Mouse (Mus musculus) brain, adult 2 months (tissue): ENCODE data around the gene Evl.
A peak's percentile ranks its signal among the peaks of the same experiment; 100 is the strongest.
"Not testable (repeated sequence)": the region's sequence is repeated elsewhere in the genome, so short reads cannot be mapped to it uniquely, and the experiment has no call there.

ENCODE experiments used
- DNase-seq: peaks from one replicate; pipeline ENCODE4 v3.0.0; 2011; ENCODE audit warnings: low read depth, low spot score

Evl gene

DNA sequence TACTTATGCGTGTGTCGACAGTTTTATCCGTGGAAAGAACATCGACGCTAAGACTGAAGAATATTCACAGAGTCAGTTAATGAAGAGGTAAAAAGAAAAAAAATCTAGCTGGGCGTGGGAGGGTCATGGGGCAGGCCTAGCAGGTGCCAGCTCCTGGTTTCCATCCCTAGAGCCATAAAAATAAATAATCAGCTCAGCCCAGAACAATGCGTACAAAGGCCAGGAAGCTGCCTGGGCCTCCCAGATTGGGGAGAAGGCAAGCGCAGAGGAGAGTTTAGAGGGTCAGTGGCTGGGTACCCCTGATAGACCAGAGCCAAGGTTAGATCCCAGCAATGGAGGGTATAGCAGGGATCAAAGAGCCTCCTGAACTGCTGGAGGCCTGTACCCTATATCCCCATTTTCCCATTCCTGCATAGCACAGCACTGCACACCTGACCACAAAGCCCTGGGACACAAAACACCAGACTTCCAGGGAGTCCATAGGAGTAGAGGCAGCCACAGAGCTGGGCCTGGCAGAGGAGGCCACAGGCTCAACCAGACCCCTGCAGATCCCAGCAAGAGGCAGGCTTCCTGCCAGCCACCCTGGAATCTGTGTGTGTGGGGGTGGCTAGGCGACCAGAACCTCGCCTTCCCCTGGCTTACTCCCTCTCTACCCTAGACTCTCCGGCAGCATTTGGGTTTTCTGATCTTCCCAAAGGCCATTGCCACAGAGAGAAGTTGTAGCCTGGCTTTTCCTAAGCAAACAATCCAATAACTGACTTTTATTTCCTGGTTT, 144.4 kb downstream of the Evl start:
- DNase-seq, result no peak

DNA sequence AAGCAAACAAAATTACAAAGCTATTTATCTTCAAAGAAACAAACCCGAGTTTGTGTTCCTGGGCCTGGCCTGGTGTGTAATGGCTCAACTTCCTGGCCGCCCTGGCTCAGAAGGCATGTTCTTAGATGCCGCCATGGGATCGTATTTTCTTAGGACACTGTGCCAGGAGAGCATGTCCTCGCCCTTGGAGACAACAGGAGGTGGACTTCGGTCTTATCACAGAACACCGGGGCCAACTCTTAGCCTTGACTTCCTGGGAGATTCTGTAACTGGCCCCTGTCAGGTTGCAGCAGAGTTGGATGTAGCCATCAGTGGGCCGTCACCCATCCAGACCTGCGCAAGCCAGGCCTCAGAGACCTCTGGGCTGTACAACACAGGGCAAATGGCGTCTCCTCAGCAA, 145.1 kb downstream of the Evl start:
- no peak for DNase-seq

DNA sequence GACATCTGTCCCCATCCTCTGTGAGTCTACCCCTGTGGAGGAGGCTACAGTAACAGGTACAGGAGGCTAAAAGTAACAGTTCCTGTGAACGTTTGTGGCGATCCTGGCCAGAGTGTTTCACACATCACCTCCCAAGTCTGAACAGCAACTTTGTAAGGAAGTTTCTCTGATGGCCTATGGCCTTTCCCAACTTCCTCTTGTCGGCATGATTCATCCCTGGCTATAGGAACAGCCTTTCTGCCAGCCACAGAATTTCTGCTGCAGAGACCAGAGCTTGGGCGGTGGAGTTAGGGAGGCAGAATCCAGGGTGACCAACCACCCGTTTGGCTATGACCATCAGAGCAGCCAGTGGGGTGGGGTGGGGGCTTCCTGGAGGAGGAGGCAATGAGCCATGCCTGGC, 145.5 kb downstream of the Evl start:
- DNase-seq, result no peak

DNA sequence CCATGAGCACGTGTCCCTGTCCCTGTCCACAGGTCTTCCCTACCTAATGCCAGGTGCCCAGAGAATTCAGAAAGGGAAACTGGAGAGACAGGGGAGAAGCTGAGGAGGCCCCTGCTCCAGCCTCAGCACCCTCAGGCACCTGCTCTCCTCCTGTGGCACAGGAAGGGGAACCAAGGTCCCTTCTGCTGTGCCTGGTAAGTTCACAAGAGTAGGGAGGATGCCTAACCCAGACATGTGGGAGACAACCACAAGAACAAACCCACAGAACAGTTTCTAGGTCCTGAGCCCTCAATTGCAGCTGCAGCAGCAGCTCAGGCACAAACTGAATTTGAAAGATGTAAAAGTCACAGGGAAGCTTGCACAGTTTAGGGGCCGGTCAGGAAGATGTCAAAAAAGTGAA, 146.7 kb downstream of the Evl start:
- no peak for DNase-seq

DNA sequence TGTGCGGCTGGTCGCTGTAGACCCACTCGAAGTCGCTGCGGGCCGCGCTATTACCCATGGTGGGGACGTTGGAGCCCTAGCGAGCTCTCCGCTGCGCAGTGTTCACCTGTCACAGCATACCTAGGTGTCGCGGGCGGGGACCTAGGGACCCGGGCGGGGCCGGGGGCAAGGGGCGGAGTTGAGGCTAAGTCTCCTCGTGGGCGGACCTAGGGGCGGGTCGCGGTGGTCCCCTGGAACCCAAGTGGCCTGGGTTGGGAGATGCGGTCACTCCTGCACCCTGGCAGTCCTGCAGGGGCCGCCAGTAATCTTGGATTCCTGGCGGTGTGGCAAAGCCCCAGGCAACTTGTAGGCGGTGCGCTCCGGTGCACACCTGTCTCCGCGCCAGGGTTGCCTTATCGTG, 147.7 kb downstream of the Evl start, which contains the start of gene Degs2:
Gene Degs2 (minus strand): TSS at position 131 of the 400 bp plus-strand sequence.
- DNase-seq, result no peak

DNA sequence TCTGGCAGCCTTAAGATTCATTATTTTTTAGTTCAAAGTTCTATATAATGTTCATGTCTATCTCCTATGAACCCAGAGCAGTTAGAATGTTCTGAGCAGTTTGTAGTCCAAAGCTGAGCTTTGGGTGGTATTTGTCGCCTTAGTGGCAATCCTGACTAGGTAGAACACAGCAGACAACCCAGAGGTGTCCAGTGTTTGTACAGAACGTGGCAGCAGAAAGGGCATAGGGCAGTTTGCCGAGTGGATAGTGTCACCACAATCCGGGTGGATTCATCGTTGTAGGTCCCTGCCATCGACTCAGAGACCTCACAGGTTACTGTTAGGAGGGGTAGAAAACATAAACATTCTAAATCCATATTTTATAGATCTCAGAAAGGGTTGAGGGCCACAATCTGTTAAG, 151.0 kb downstream of the Evl start:
- no peak for DNase-seq

DNA sequence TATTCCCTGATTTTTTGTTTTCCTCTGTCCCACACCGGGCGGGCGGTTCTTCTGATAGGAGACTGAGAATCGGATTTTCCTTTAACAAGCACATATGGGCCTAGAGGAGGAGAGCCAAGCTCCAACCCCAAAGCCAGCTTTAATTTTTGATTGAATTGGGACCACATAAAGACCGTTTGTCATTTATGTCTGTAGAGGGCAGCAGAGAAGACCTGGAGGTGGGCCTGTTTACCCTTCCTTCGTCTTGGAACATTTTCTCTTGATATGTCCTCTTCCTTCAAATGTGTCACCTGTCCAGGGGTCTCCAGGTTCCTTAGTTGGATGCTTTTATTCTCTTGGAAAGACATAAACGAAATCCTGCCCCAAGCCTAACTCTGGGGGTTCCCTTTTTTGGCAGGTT, 151.6 kb downstream of the Evl start:
- peak; percentile 23 for DNase-seq

DNA sequence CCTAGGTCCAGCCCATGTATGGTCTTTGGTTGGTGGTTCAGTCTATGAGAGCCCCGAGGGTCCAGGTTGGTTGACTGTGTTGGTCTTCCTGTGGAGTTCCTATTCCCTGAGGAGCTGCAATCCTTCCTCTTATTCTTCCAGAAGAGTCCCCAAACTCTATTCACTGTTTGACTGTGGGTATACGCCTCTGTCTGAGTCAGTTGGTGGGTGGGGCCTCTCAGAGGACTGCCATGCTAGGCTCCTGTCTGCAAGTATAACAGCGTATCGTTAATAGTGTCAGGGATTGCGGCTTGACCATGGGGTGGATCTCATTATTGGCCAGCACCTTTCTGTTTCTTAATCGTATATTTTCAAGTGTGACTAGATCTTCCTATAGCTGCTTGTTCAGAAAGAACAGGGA, 154.9 kb downstream of the Evl start:
- no peak for DNase-seq

DNA sequence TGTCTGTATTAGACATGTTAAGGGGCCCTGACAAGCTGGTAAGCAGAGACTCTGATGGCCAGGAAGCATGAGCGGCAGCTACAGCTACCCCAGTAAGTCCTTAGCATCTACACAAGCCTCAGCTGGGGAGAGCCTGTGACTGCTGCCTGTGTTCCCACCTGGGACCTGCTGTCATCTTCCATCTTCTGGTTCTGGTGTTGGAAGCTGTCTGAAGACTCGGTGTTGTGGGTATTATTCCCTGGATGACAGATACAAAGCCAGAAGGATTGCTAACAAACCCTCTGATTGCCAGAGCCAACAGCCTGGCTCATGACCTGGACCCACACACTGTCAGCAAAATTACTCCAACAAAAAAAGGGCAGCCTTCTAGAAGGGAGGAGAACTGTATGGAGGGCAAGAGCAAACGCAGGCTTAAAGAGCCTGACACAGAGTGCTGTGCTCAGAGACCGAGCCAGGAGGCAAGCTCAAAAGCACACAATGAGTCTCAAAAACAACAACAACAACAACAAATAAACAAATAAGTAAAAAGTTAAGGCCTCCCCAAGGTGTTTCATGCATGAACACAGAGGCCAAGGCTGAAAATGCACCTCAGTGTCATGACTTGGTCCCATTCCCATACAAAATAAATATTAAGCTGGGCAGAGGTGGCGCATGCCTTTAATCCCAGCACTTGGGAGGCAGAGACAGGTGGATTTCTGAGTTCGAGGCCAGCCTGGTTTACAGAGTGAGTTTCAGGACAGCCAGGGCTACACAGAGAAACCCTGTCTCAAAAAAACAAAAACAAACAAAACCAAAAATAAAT, 155.6 kb downstream of the Evl start:
- no peak for DNase-seq

DNA sequence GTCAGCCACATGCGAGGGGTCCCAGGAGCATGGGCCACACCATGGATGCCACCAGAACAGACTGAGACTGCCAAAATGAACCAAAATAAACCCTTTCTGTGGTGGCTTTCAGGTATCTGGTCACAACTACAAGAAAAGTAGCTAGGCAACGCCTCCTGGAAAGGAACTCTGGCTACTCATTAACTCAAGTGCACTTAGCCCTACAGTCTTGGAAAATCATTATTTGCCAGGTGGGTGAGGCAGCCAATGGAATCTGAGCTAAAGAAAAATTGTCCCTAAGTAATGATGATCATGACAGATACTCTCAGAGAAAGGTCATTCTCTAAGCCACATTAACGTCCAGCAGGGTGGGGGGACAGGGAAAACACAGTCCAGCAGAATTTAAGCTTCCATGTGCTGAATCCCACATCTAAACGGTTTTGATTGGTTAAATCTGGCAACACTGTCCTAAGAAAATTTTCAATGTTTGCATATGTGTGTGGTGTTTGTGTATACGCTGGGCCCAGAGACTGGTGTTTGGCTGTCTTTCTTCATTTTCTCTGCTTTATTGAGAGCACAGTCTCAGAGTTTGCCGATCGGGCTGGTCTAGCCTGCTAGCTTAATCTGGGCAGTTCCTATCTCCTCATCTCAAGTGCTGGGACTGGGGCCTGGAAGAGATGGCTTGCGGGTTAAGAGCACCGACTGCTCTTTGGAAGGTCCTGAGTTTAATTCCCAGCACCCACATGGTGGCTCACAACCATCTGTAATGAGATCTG, 156.5 kb downstream of the Evl start:
- no peak for DNase-seq

DNA sequence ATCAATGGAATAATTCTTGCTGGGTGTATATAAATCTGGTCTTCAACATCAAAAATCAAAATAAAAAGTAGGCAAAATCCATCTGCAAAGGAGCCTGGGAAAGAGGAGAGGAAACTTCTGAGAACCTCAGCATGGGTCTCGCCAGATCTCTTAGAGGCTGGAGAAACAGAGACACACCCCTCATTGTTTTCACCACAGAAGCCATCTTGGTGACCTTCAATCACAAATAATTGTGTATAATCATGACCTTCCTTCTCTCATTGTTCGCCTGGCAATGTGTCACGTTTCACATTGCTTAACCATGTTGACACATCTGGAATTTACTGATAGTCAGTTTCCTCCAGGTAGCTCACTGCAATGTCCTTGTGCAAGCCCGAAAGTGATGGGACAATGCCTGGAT, 158.0 kb downstream of the Evl start:
- no peak for DNase-seq

DNA sequence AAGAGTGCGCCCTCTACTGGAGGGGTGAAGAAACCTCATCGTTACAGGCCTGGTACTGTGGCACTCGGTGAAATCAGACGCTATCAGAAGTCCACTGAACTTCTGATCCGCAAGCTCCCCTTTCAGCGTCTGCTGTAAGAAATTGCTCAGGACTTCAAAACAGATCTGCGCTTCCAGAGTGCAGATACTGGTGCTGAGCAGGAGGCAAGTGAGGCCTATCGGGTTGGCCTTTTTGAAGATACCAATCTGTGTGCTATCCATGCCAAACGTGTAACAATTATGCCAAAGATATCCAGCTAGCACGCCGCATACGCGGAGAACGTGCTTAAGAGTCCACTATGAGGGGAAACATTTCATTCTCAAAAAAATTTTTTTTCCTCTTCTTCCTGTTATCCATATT, 159.5 kb downstream of the Evl start:
- DNase-seq, result not testable (repeated sequence)

DNA sequence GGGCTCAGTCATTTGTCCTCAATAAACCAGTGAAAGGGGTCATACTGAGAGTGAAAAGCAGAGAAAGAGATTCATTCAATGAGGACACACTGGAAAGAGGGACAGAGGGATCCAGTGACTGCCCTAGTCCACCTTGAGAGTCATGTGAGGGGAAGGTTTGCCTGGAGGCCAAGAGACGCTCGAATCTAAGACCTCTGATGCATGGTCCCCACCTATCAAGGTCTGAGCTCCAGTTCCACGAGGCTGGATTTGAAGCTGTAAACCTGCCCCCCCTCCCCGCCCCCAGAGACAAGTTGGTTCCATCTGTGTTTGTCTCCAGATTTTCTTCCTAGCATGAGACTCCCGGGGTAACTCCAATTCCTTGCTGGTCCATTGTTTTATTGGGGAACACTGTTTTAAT, 161.3 kb downstream of the Evl start:
- no peak for DNase-seq

DNA sequence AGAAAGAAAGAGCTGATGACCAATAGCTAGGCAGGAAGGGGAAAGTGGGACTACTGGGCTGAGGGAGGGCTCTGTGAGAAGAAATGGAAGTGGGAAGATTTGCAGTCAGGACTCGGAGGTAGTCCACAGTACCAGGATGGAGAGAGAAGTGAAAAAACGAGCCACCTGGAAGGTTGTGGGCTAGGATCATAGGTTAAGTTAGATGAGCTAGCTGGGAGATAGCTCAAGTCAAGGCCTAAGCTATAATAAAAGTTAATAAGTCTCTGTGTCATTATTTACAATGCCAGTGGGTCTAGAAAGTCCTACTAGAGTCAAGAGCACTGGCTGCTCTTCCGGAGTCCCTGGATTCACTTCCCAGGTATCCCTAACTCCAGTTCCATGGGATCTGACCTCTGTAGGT, 164.0 kb downstream of the Evl start:
- DNase-seq, result no peak

DNA sequence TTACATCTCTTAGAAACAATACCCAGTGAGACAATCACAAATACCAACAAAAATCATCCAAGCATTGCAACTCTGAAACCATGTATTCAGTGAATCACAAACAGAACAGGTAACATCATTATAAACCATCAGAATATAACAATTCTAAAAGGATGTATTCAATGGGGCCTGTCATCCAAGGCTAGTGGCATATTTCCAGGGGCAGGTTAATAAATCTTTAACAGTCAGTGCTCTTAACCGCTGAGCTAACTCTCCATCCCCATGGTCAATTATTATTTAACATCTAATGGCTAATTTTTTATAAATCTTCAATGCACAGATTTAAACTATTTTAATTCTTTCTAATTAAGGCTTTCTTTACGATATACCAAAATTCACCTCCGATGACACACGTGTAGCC, 167.9 kb downstream of the Evl start:
- DNase-seq, result no peak

DNA sequence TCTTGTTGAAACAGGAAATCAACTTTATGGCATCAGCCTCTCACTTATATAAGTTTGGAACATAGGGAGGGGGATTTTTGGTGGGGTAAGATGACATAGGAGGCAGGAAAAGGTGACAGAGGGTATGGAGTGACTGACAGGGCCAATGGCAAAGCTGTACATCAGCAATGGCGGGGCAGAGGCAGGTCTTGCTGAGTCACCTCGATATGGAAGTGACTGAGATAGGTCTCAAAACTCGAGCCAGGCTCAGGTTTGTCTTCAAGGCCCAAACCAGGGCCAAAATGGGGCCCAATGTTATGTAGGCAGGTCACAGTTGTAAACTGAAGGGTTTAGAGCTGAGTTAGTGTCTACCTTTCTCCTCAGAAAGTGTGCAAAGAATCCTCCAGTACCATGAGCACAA, 169.3 kb downstream of the Evl start:
- no peak for DNase-seq

DNA sequence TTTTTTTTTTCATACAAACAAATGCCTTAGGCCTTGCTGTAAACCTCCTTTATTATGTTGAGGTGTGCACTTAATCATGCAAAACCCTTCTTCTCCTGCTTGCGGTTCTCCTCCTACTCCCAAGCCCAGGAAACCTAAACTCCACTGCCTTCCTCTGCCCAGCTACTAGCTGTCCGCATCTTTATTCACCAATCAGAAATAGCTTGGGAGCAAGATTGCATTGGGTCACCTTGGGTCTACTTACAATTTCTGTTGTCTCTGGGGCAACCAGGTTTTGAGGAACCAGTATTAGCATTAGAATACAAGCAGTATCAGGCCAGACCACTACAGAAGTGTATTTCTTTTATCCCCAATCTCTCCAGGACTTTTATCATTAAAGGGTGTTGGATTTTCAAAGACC, 179.9 kb downstream of the Evl start:
- no peak for DNase-seq

DNA sequence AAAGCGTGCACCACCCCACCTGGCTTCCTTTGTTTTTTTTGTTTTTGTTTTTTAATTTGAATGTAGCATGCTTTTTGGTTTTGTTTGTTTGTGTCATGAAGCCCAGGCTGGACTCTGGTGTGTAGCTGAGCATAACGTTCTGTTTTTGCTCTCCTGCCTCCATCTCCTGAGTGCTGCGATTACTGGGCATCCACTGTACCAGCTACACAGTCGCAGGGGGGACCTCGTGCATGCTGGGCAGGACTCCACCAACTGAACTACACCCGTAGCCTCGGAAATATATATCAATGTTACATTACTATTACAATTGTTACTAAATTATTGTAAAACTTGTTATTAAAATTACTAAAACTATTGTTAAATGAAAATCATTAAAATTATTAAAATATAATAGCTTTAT, 183.3 kb downstream of the Evl start:
- no peak for DNase-seq
